Mouse (Mus musculus): Measurements from ENCODE around the gene Fras1.

DNA sequence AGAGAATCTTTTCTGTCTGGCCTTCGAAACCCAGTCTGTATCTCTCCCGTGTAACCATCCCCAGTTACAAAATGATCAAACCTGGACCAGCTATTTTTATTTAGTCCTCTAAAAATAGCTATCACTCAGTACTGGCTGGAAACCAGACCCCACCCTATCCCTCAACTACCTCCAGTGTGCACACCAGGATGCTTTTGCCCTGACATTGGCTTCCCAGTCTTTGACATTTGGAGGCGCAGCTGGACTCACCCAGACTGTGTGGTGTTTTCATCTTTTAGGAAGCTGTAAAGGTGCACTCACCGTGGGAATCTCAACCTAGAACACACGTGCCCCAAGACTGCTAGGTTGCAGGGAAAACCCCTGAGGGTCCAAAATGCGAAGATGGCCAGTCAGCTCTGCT is 649 bp upstream of the Fras1 start:
- TF ChIP-seq CTCF (IDR thresholded peaks at IDR 0.05) (no peak), POLR2A (IDR thresholded peaks at IDR 0.05; ENCODE audit: insufficient read depth, low read depth, low read length) (no peak)

Data from heart, adult 2 months (tissue).